Mouse (Mus musculus) liver, adult (tissue): ENCODE measurements around the gene Hfe.
A peak's percentile ranks its signal among the peaks of the same experiment; 100 is the strongest.

Experiments
- GATA4 ChIP-seq: IDR thresholded peaks from 2 replicates; pipeline ENCODE4 v1.6.1; 2014; ENCODE audit warnings: mild to moderate bottlenecking, low read length; ENCODE audit not compliant: insufficient replicate concordance

The Hfe gene

DNA sequence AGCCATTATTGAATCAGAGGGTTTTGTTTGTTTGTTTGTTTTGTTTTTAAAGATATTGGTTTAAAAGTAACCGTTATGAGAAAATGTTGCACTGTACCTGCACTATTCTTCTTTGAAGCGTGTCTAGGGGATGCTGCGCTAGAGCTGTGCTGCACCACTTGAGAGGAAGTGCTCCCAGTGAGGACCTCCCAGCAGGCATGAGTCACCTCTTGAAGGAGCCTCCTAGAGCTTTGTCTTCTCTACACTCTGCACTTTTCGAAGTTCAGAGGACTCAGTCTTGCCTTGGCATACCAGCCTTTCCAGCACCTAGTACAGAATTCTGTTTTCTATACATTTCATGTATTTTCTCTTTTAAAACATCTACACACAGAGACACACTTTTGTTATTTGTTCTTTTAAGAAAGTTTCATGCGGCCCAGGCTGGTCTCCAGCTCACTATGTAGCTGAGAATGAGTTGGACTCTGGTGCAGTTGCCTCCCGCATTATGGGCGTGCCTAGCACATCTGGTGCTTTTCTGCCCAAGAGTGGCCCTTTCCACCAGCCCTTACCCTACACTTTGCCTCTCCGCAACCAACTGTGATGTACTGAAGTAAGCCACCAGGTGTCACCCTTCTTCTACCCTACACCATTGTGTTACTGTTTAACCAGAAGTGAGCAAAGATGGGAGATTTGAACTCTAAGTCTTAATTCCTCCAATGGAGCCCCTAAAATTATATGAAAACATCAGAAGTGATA is 9.7 kb downstream of the Hfe start:
- no peak for TF ChIP-seq GATA4

DNA sequence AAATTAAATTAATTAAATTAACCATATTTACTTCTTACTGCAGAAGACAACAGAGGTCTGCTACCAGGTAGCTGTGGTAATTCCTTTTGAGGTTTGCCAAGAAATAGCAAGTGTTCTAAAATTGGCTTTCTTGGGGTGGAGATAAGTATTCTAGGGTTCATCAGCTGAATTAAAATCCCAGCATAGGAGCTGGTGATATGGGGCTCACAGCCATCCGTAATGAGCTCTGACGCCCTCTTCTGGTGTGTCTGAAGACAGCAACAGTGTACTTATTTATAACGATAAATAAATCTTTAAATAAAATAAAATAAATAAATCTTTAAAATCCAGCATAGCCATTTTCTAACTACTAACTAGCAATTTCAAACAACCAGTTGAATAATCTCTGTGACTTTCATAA is 10.9 kb downstream of the Hfe start:
- TF ChIP-seq GATA4, result no peak

DNA sequence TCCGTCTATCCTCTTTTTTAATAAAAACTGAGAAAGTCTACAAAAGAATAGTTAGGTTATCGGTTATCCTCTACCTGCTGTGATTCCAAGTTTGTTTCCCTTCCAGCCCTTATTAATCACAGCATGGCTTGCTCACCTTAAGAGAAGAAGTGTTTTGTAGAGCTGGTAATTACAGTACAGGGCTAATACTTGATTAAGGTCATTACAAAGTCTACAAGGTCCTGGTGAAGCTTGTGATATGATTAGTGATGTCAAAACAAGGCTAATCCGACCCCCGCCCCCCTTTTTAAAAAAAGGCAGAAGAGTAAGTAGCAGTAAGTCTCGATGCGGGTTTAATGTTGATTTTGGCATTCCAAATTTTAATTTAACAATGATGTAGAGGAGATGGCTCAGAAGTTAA is 11.7 kb downstream of the Hfe start:
- no peak for TF ChIP-seq GATA4

DNA sequence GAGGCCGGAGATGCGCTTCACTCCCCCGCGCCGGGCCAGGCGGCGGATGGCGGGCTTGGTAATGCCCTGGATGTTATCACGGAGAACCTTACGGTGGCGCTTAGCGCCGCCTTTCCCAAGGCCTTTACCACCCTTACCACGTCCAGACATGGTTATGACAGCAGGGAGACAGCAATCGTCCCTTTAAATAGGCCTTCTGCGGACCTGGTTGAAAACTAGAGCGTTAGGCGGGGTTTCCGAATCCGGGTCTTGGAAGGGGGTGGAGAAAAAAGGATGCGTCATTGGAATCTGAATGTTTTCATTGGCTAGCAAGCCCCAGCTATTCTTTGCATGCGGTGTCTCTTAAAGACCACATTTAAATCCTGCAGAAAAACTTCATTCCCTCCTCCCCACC is 12.4 kb downstream of the Hfe start, which contains the start of gene Hist1h4c:
Gene Hist1h4c, minus strand, starts transcription at position 155 of the 394 bp plus-strand sequence.
- TF ChIP-seq GATA4, result peak; percentile 43; the same call in 1 of the 2 replicates

DNA sequence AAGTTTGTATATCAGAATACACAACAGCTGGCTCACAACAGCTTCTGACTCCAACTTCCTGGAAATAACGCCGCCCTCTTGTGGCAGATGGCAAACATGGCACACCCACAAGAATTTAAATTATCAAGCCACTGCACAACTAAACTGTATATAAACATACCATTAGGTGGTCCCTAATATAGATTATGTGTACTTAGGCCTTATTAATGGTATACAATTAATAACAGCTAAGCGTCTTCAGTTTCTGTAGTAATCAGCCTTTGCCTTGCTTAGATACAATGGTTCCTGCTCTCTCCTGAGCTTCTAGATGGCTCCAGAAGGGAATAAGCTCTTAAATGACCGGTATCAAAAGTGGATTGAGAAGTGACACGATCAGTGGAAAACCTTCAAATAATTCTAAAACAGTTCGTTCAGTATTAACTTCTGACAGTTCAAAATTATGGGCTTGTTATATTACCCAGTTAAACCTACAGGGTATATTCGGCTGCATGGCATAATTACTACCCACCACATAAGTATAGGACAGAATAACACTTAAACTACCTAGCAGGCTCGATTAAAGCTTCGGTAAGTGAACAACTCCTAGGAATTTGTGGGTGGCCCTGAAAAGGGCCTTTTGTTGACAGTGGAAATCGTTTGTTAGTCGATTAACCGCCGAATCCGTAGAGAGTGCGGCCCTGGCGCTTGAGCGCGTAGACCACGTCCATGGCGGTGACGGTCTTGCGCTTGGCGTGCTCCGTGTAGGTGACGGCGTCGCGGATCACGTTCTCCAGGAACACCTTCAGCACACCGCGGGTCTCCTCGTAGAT is 13.0 kb downstream of the Hfe start:
- no peak for TF ChIP-seq GATA4

DNA sequence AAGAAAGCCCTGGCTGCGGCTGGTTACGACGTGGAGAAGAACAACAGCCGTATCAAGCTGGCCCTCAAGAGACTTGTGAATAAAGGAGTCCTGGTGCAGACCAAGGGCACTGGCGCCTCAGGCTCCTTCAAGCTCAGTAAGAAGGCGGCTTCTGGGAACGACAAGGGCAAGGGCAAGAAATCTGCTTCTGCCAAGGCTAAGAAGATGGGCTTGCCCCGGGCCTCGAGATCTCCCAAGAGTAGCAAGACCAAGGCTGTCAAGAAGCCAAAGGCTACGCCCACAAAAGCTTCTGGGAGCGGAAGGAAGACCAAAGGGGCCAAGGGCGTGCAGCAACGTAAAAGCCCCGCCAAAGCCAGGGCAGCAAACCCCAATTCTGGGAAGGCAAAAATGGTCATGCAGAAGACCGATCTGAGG is 14.6 kb downstream of the Hfe start:
- TF ChIP-seq GATA4, result no peak

DNA sequence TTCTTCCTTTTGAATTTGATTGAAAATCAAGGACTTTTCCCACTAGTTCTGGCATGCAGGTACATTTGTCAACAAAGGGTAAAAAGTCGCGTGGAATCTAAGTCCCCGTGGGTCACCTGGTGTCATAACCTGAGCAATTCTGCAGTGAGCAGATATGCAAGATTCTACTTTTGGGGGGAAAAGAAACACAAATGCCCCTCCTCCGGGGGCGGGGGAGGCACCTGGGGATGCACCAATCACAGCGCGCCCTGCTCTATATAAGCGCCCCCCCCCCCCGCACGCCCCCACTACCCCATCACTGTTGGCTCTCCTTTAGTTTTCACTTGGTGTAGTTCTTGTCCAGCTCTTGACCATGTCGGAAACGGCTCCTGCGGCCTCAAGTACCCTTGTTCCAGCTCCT is 15.1 kb downstream of the Hfe start, which contains the start of gene Hist1h1t:
Gene Hist1h1t, plus strand, starts transcription at position 301 of the 400 bp plus-strand sequence.
- no peak for TF ChIP-seq GATA4

DNA sequence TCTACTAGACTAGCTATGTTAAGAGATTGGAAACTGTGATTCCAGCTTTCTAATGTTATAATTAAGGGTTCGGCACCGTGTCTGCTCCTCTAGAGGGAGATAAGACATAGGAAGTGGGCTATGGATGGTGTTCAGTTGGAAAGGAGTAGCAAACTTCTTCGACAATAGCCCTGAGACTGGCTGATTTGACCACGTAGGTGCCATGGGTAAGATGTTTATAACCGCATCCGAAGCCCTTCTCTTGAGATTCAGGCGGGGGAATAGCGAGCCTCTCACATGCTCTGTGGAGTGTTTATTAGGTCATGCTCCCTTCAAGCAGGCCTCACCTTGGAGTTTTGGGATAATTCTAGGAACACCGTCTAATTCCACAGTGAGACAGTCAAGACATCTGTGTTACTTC is 15.7 kb downstream of the Hfe start:
- TF ChIP-seq GATA4, result no peak

DNA sequence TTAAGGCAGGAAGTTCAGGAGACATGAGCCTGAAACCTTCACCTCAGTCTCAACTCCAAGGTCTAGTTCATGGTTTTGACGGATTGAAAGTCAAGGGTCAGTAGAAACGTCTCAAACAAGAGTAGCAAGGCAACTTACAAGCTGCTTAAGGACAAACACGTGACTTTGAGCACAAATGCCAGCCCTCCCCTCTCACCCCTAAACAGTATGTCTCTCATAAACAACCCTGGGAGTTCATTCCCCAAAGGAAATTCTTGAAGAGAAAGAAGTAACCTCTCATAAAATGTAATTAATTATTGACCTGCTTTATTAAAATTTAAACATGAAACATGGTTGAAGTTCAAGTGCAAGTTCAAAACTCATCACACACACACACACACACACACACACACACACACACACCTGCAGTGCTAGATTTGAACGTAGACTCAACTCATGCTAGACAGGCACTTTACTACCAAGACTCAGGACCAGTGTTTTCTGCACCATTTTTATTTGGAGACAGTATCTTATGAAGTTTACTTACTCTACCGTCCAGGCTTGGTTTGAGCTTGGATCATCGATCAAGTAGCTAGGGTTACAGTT is 16.7 kb downstream of the Hfe start:
- no peak for TF ChIP-seq GATA4

DNA sequence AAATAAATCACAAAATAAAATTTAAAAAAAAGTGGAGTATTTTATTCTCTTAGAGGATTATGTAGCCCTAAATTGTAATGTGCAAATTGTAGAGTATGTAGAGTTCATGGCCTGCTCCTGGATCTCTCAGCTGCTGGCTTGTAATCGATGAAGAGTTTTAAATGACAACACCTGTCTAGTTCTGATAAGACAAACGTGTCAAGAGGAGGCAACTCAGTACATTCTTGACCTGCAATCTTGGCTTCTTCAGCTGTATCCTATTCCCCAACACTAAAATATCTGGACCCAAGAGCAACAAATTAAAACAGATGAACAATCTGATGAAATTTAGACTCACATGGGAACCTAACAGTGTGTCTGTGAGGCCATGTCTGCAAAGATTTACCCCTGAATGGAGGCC is 21.2 kb downstream of the Hfe start:
- TF ChIP-seq GATA4, result no peak

DNA sequence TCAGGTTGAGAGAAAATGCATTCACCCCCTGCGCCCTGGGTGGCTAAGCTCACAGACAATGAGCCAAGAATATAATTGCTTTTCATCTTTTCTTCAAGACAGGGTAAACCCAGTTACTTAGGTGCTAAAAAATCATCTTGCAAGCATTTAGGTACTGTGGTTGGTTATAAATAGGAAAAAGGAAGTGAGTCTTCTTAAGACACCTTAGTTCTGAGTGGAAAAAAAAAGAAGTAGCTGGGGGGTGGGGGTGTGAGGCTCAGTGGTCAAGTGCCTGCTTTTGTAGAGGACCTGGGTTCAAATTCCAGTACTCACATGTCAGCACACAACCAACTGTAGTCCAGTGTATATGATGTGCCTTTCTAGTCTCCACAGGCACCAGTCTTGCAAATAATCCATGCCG is 21.7 kb downstream of the Hfe start:
- TF ChIP-seq GATA4, result no peak

DNA sequence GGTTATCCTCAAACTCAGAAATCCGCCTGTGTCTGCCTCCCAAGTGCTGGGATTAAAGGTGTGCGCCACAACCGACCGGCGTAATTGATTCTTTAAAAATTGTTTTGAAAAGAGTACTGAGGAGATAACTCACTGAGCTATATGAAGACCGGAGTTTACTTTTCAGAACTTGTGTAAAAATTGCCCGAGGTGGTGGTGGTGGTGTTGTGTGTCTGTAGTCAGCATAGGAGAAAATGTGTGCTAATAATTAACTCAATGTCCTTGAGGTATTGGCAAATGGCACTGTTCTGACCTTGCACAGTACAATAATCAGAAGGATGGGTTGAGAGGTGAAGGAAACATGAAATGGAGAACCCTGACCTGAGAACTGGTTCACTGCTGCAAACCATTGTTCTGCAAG is 22.7 kb downstream of the Hfe start:
- TF ChIP-seq GATA4, result no peak

DNA sequence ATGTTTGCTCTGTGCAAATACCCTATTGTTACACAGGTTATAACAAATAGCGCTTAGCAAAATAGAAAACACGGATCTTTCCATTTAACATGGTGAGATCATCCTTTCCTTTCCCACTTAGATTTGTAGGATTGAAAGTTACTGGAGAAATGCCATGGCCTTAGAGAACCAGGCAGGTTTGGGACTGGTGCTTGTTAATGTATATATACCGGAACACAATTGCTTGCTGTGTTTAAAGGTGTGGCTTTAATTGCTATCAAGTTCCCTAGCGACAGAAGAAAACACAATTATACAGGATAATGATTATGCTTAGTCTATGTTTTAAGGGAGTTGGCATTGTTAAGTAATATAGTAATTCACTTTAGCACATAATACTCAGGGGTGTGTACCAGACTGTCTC is 23.5 kb downstream of the Hfe start:
- TF ChIP-seq GATA4, result no peak

DNA sequence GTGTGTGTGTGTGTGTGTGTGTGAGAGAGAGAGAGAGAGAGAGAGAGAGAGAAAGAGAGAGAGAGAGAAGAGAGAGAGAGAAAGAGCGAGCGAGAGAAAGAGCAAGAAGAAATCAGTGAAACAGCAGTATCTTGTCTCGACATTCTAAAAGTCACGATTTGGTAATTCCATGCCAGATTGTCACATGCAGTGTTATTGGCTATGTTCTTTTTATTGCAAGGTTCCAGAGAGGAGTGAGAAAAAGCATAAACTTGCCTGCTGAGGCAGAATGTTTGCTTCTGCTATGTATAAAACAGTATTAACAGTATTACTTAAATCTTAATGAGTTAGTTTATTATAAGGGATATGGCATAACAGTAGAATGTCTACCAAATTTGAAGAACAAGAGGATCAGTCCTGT is 24.7 kb downstream of the Hfe start:
- no peak for TF ChIP-seq GATA4

DNA sequence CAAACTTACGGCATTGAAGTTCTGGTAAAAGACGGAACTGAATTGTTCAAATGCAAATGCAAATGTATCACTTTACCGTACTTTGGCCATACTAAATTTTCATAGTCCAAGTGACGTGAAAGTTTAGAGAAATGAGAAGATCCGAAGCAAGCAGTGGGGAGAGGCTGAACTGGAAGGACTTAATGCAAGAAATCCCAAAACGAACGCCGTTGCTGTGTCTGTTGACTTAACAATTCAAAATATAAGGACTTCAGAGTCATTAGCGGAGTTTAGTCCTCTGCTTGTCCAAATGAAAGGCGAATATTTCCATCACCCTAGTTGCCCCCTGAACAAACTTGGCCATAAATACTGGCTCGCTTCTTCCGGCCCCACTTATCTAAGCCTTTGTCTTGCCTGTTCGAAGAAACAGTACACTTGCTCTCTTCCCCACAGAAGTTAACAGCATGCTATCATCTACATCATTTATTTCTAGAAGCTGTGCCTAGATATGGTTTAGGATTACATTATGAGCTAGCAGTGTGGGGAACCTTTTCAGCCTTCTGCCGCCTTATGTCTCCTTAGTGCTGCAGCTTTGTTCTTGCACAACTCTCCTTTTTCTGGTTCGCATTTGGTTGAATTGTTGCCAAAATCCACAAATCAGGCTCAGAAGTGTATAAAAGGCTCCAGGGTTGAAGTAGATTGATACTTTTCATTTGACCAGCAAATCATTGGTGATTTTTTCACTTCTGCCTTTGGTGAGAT is 25.4 kb downstream of the Hfe start:
- no peak for TF ChIP-seq GATA4
